Mouse (Mus musculus): ENCODE results near the gene Znfx1. TPM values are rescaled to one million over a fixed set of nuclear protein-coding genes. Genes with fewer than 3 reads are reported as not detected.

The Znfx1 gene
- polyA plus RNA-seq, 2 experiments: 6.7 to 7.7 TPM

GRCm38 (mm10) chr2:167066528-167067516 lies 4.0 kb upstream of the Znfx1 start:
- ATAC-seq (ENCODE audit: insufficient read depth): no peak
- H3K4me3 ChIP-seq (ENCODE audit: insufficient read depth in 1 of 2, low read depth in 2 of 2, low read length in 2 of 2): no peak overlapping the region
- WGBS (ENCODE audit: insufficient replicate concordance): 17% methylated on average over 6 of the region's 6 CpGs
- H3K27me3 ChIP-seq (ENCODE audit: control insufficient read depth, insufficient read depth, low read length): no peaks in the 10 kb centered on the region
- no peak for TF ChIP-seq EP300 (IDR thresholded peaks at IDR 0.05; ENCODE audit: low read depth)
- 0 out of 2 replicates have a peak, but pooled peaks have one; percentile 10 for TF ChIP-seq CTCF (IDR thresholded peaks at IDR 0.05; ENCODE audit: low read depth)
- H3K27ac ChIP-seq: peak overlapping the region; percentile 34
- H3K4me1 ChIP-seq (replicated peaks; ENCODE audit: control insufficient read depth in 2 of 2, insufficient read depth in 2 of 2, low read length in 1 of 2): peaks cover 2 to 18% of the 10 kb centered on the region in 2 experiments; a peak in 3 of 4 replicates
- H3K4me2 ChIP-seq (ENCODE audit: low read depth): no peak overlapping the region
- DNase-seq (ENCODE audit: low read depth in 3 of 3, low spot score in 3 of 3): no peak
- no peak overlapping the region for H3K9ac ChIP-seq (replicated peaks)
- no peaks in the 10 kb centered on the region for H3K9me3 ChIP-seq (ENCODE audit: control insufficient read depth, low read length)
- peaks cover 25% of the 10 kb centered on the region for H3K36me3 ChIP-seq (replicated peaks; ENCODE audit: control insufficient read depth, insufficient read depth, low read depth)

GRCm38 (mm10) chr2:167066031-167066430 lies 3.2 kb upstream of the Znfx1 start:
- Histone ChIP-seq H3K27me3 (ENCODE audit: control insufficient read depth, insufficient read depth, low read length) (no peaks in the 10 kb centered on the region), H3K36me3 (replicated peaks; ENCODE audit: control insufficient read depth, insufficient read depth, low read depth) (peaks cover 25% of the 10 kb centered on the region), H3K4me2 (ENCODE audit: low read depth) (peak overlapping the region; percentile 78), H3K9ac (replicated peaks) (peak overlapping the region; percentile 39; the same call in 1 of the 2 replicates), H3K9me3 (ENCODE audit: control insufficient read depth, low read length) (no peaks in the 10 kb centered on the region), H3K27ac (peak overlapping the region; percentile 88), H3K4me3 (ENCODE audit: insufficient read depth in 1 of 2, low read depth in 2 of 2, low read length in 2 of 2) (peak overlapping the region; percentile 26 to 70), H3K4me1 (replicated peaks; ENCODE audit: control insufficient read depth in 2 of 2, insufficient read depth in 2 of 2, low read length in 1 of 2) (peaks cover 4 to 16% of the 10 kb centered on the region in 2 experiments)
- DNase-seq (ENCODE audit: low read depth in 3 of 3, low spot score in 3 of 3) (no peak), ATAC-seq (ENCODE audit: insufficient read depth) (no peak)
- 19% methylated on average over 1 of the region's 1 CpGs for WGBS (ENCODE audit: insufficient replicate concordance)
- TF ChIP-seq CTCF (IDR thresholded peaks at IDR 0.05; ENCODE audit: low read depth) (no peak), EP300 (IDR thresholded peaks at IDR 0.05; ENCODE audit: low read depth) (no peak)

GRCm38 (mm10) chr2:167064601-167065295 lies 1.9 kb upstream of the Znfx1 start:
- peaks cover 25% of the 10 kb centered on the region for H3K36me3 ChIP-seq (replicated peaks; ENCODE audit: control insufficient read depth, insufficient read depth, low read depth)
- H3K9me3 ChIP-seq (ENCODE audit: control insufficient read depth, low read length): no peaks in the 10 kb centered on the region
- H3K4me2 ChIP-seq (ENCODE audit: low read depth): peak overlapping the region; percentile 78
- peak overlapping the region; percentile 88 for H3K27ac ChIP-seq
- peak overlapping the region; percentile 94 for H3K9ac ChIP-seq (replicated peaks)
- WGBS (ENCODE audit: insufficient replicate concordance): 4% methylated on average over 9 of the region's 9 CpGs
- peak overlapping the region; percentile 70 to 85 for H3K4me3 ChIP-seq (ENCODE audit: insufficient read depth in 1 of 2, low read depth in 2 of 2, low read length in 2 of 2)
- TF ChIP-seq EP300 (IDR thresholded peaks at IDR 0.05; ENCODE audit: low read depth): no peak
- TF ChIP-seq CTCF (IDR thresholded peaks at IDR 0.05; ENCODE audit: low read depth): no peak
- H3K27me3 ChIP-seq (ENCODE audit: control insufficient read depth, insufficient read depth, low read length): no peaks in the 10 kb centered on the region
- DNase-seq (ENCODE audit: low read depth in 3 of 3, low spot score in 3 of 3) (no peak), ATAC-seq (ENCODE audit: insufficient read depth) (no peak)
- H3K4me1 ChIP-seq (replicated peaks; ENCODE audit: control insufficient read depth in 2 of 2, insufficient read depth in 2 of 2, low read length in 1 of 2): peaks cover 14 to 19% of the 10 kb centered on the region in 2 experiments

DNA sequence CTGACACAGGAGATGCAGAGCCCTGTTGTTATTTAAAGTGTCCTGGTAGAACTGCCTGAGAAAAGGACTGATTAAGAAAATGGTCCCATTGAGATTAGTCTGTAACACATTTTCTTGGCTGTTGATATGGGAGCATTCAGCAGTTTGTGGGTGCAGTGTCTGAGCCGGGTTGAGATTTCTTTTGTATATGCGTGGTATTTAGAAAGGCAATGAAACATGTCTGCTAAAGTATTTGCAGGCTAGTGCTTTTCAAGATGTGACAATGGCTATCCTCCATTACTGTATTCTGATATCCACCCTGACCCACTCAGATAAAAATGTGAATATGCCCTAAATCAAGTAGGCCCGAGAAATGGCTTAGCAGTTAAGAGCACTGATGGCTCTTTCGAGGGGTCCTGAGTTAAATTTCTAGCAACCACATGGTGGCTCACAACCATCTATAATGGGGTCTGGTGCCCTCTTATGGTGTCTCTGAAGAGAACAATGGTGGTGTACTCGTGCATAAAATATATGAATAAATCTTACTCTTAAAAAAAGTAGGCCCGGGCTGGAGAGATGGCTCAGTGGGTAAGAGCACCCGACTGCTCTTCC lies 1.2 kb upstream of the Znfx1 start:
- Histone ChIP-seq H3K4me3 (ENCODE audit: insufficient read depth in 1 of 2, low read depth in 2 of 2, low read length in 2 of 2) (peak overlapping the region; percentile 70 to 98), H3K27me3 (ENCODE audit: control insufficient read depth, insufficient read depth, low read length) (no peaks in the 10 kb centered on the region), H3K27ac (peak overlapping the region; percentile 71), H3K9ac (replicated peaks) (peak overlapping the region; percentile 94), H3K36me3 (replicated peaks; ENCODE audit: control insufficient read depth, insufficient read depth, low read depth) (peaks cover 29% of the 10 kb centered on the region), H3K9me3 (ENCODE audit: control insufficient read depth, low read length) (no peaks in the 10 kb centered on the region), H3K4me2 (ENCODE audit: low read depth) (peak overlapping the region; percentile 78), H3K4me1 (replicated peaks; ENCODE audit: control insufficient read depth in 2 of 2, insufficient read depth in 2 of 2, low read length in 1 of 2) (peaks cover 14 to 23% of the 10 kb centered on the region in 2 experiments)
- TF ChIP-seq EP300 (IDR thresholded peaks at IDR 0.05; ENCODE audit: low read depth): no peak
- TF ChIP-seq CTCF (IDR thresholded peaks at IDR 0.05; ENCODE audit: low read depth): no peak
- ATAC-seq (ENCODE audit: insufficient read depth) (no peak), DNase-seq (ENCODE audit: low read depth in 3 of 3, low spot score in 3 of 3) (no peak)
- WGBS (ENCODE audit: insufficient replicate concordance): 2% methylated on average over 7 of the region's 7 CpGs

All from liver, embryonic 14.5 days (tissue).